ENCODE assay signal across 24 mouse cellular contexts in the genomic region with DNA sequence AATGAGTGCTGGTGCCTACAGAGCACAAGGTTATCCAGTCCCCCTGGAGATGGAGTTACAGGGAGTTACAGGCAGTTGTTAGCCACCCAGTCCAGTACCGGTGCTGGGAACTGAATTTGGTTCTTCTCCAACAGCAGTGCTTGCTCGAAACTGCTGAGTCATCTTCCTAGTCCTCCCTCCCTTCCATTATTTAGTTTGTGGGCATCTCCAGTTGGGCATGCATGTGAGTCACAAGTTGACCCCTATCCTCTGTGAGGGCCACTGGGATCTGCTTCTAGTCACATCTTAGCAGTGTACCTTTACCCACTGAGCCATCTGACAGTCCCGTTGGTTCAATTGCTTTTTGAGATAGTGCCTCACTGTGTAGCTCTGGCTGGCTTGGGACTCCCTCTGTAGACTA. TPM values are rescaled to one million over a fixed set of nuclear protein-coding genes. Genes with fewer than 3 reads are reported as not detected.
DNase-seq lines count a peak whose midpoint lies in the region; ATAC-seq and TF ChIP-seq lines count a peak whose summit lies in the region.
"Had no signal": no experiment of that assay in that cellular context is flagged by ENCODE, and none has a peak within 500 bp of the region (broad histone marks: within the 10 kb centered on the region; RNA-seq: fewer than 3 reads in every experiment).

No protein-coding gene starts in this region.

- no peaks in the 10 kb centered on the region for H3K27me3 ChIP-seq in midbrain, embryonic 11.5 days (ENCODE audit: control insufficient read depth, insufficient read depth, low read length)
- no peaks in the 10 kb centered on the region for H3K27me3 ChIP-seq in midbrain, embryonic 14.5 days (ENCODE audit: control insufficient read depth, insufficient read depth, low read length)
- H3K27me3 ChIP-seq: embryonic facial prominence, embryonic 13.5 days; heart, embryonic 15.5 days; hindbrain, embryonic 13.5 days; Patski had no signal

- in situ Hi-C loops in ES-E14 (cut with MboI; ENCODE audit: low sequenced_read_pairs in 2 of 2, unreplicated experiment in 2 of 2) = no loop called here

- H3K4me1 ChIP-seq in midbrain, embryonic 11.5 days (ENCODE audit: control insufficient read depth, insufficient read depth, low read length) = no peaks in the 10 kb centered on the region
- no peaks in the 10 kb centered on the region for H3K4me1 ChIP-seq in midbrain, embryonic 14.5 days (ENCODE audit: control insufficient read depth, insufficient read depth, low read length)
- H3K4me1 ChIP-seq in ES-E14 (ENCODE audit: control insufficient read depth in 2 of 2, insufficient read depth in 2 of 2, low read length in 2 of 2, poor library complexity in 1 of 2) = peaks cover 0 to 7% of the 10 kb centered on the region in 2 experiments; a peak in 1 of 4 replicates
- H3K4me1 ChIP-seq: embryonic facial prominence, embryonic 13.5 days; forebrain, embryonic 10.5 days; heart, embryonic 10.5 days; heart, embryonic 15.5 days; hindbrain, embryonic 13.5 days had no signal

- peak; percentile 19 for DNase-seq in midbrain, embryonic 11.5 days (ENCODE audit: low spot score, missing footprints)
- no peak for DNase-seq in midbrain, embryonic 14.5 days
- DNase-seq in ES-E14 (ENCODE audit: low read depth, low spot score) = no peak
- DNase-seq in cerebellum, postnatal 10 days = no peak
- no peak for DNase-seq in layer of hippocampus, postnatal 25 days (ENCODE audit: extremely low spot score in 1 of 2, low spot score in 1 of 2)
- DNase-seq: adrenal gland, postnatal 36 days; cerebellum, adult 2 months; cerebellum, postnatal 14 days; gastrocnemius, postnatal 10 days; heart, adult 18-20 months; heart, postnatal 14 days; kidney, adult 11 months had no signal

- no peak for ATAC-seq in midbrain, embryonic 11.5 days (ENCODE audit: low FRiP score)
- no peak for ATAC-seq in midbrain, embryonic 14.5 days (ENCODE audit: low FRiP score, low TSS enrichment)
- 0 out of 2 replicates have a peak, but pooled peaks have one; percentile 18 for ATAC-seq in common myeloid progenitor, adult 5-6 weeks (replicated peaks; ENCODE audit: low read depth, poor library complexity, severe bottlenecking)
- no peak for ATAC-seq in monocyte, adult 5-6 weeks (replicated peaks; ENCODE audit: insufficient number of reproducible peaks, low FRiP score, low TSS enrichment, poor library complexity, severe bottlenecking)
- ATAC-seq: activated CD4-positive, CD25-positive, alpha-beta regulatory T cell, adult 4 months; forebrain, embryonic 14.5 days; hindbrain, postnatal 0 days; Patski had no signal

- H3K4me2 ChIP-seq in midbrain, embryonic 11.5 days = no peak overlapping the region
- H3K4me2 ChIP-seq in midbrain, embryonic 14.5 days (ENCODE audit: low read length) = no peak overlapping the region
- H3K4me2 ChIP-seq: embryonic facial prominence, embryonic 13.5 days; heart, embryonic 15.5 days; hindbrain, embryonic 13.5 days had no signal

- H3K9ac ChIP-seq in midbrain, embryonic 11.5 days (ENCODE audit: low read length) = no peak overlapping the region
- H3K9ac ChIP-seq in midbrain, embryonic 14.5 days (replicated peaks; ENCODE audit: low read length) = no peak overlapping the region
- no peak overlapping the region for H3K9ac ChIP-seq in ES-E14 (ENCODE audit: insufficient read depth, low read depth, low read length, poor library complexity, severe bottlenecking)
- H3K9ac ChIP-seq: embryonic facial prominence, embryonic 13.5 days; heart, embryonic 15.5 days; hindbrain, embryonic 13.5 days had no signal

- no peak overlapping the region for H3K27ac ChIP-seq in midbrain, embryonic 11.5 days (ENCODE audit: low read depth, low read length)
- H3K27ac ChIP-seq in midbrain, embryonic 14.5 days (replicated peaks; ENCODE audit: low read depth, low read length) = no peak overlapping the region
- no peak overlapping the region for H3K27ac ChIP-seq in ES-E14 (ENCODE audit: insufficient read depth, low read depth, low read length, poor library complexity, severe bottlenecking)
- H3K27ac ChIP-seq: embryonic facial prominence, embryonic 13.5 days; forebrain, embryonic 10.5 days; heart, embryonic 10.5 days; heart, embryonic 15.5 days; hindbrain, embryonic 13.5 days; hindbrain, postnatal 0 days had no signal

- no peaks in the 10 kb centered on the region for H3K36me3 ChIP-seq in midbrain, embryonic 11.5 days (ENCODE audit: control insufficient read depth, insufficient read depth, low read length)
- no peaks in the 10 kb centered on the region for H3K36me3 ChIP-seq in midbrain, embryonic 14.5 days (ENCODE audit: control insufficient read depth, insufficient read depth, low read length)
- H3K36me3 ChIP-seq in ES-E14 (ENCODE audit: control insufficient read depth, insufficient read depth, low read length, poor library complexity, severe bottlenecking) = no peaks in the 10 kb centered on the region
- H3K36me3 ChIP-seq: embryonic facial prominence, embryonic 13.5 days; forebrain, embryonic 10.5 days; heart, embryonic 10.5 days; heart, embryonic 15.5 days; hindbrain, embryonic 13.5 days had no signal

- no peak overlapping the region for H3K4me3 ChIP-seq in midbrain, embryonic 11.5 days (ENCODE audit: low read depth, low read length)
- H3K4me3 ChIP-seq in midbrain, embryonic 14.5 days (replicated peaks; ENCODE audit: low read depth, low read length) = no peak overlapping the region
- no peak overlapping the region for H3K4me3 ChIP-seq in ES-E14 (ENCODE audit: insufficient read depth in 1 of 2, low read depth in 1 of 2, low read length in 2 of 2, poor library complexity in 1 of 2, severe bottlenecking in 1 of 2)
- H3K4me3 ChIP-seq: embryonic facial prominence, embryonic 13.5 days; forebrain, embryonic 10.5 days; heart, embryonic 10.5 days; heart, embryonic 15.5 days; hindbrain, embryonic 13.5 days had no signal

- no peaks in the 10 kb centered on the region for H3K9me3 ChIP-seq in midbrain, embryonic 11.5 days (ENCODE audit: control insufficient read depth, low read length)
- H3K9me3 ChIP-seq in midbrain, embryonic 14.5 days (ENCODE audit: control insufficient read depth, low read length) = no peaks in the 10 kb centered on the region
- no peaks in the 10 kb centered on the region for H3K9me3 ChIP-seq in ES-E14 (ENCODE audit: control insufficient read depth, insufficient read depth, low read depth, low read length)
- H3K9me3 ChIP-seq: embryonic facial prominence, embryonic 13.5 days; forebrain, embryonic 10.5 days; heart, embryonic 10.5 days; heart, embryonic 15.5 days; hindbrain, embryonic 13.5 days had no signal

- WGBS in midbrain, embryonic 11.5 days = 75% methylated on average over 3 of the region's 3 CpGs
- WGBS in midbrain, embryonic 14.5 days = 90% methylated on average over 3 of the region's 3 CpGs

TF ChIP-seq in ES-E14, 5 proteins besides CTCF, POLR2A, EP300 and RAD21:
- TF ChIP-seq HCFC1 (IDR thresholded peaks at IDR 0.05; ENCODE audit: borderline replicate concordance, insufficient read depth, low read length) = no peak
- peak; percentile 77 for TF ChIP-seq MAFK (IDR thresholded peaks at IDR 0.05; ENCODE audit: insufficient read depth, low read depth, low read length)

RNA-seq across cellular contexts. Expression of gene Tmem219, which starts 17.1 kb away (rescaled TPM):
- polyA plus RNA-seq in midbrain, embryonic 11.5 days (2014; fragmentation: Nextera tagmentation; extraction: Ambion mirVana) = 25.6 and 26.5 TPM in 2 replicates
- 29.2 and 34.9 TPM in 2 replicates for polyA plus RNA-seq in midbrain, embryonic 14.5 days (2014; fragmentation: Nextera tagmentation; extraction: Ambion mirVana)
- 14.7 and 25.6 TPM in 2 replicates for total RNA-seq in ES-E14 (2012; rRNA removed)
- total RNA-seq in common myeloid progenitor, adult 5-6 weeks (2017) = 21.1 and 31.9 TPM in 2 replicates
- total RNA-seq in monocyte, adult 5-6 weeks (2017) = 37.3 to 57.4 TPM (median 43.2 TPM) in 3 replicates
- total RNA-seq in layer of hippocampus, postnatal 25 days (2021) = 10 to 100 TPM; 20.2 to 25.5 TPM

RNA-seq across cellular contexts. Expression of gene Taok2, which starts 21.1 kb away (rescaled TPM):
- 25.7 and 27.2 TPM in 2 replicates for polyA plus RNA-seq in midbrain, embryonic 11.5 days (2014; fragmentation: Nextera tagmentation; extraction: Ambion mirVana)
- 39.0 and 39.5 TPM in 2 replicates for polyA plus RNA-seq in midbrain, embryonic 14.5 days (2014; fragmentation: Nextera tagmentation; extraction: Ambion mirVana)
- total RNA-seq in ES-E14 (2012; rRNA removed) = 42.3 and 57.2 TPM in 2 replicates
- total RNA-seq in common myeloid progenitor, adult 5-6 weeks (2017) = 32.2 and 42.2 TPM in 2 replicates
- total RNA-seq in monocyte, adult 5-6 weeks (2017) = 37.9 to 49.8 TPM (median 38.3 TPM) in 3 replicates
- 100 to 1,000 TPM; 150 to 163 TPM for total RNA-seq in layer of hippocampus, postnatal 25 days (2021)

RNA-seq across cellular contexts. Expression of gene Kctd13, which starts 23.1 kb away (rescaled TPM):
- polyA plus RNA-seq in midbrain, embryonic 11.5 days (2014; fragmentation: Nextera tagmentation; extraction: Ambion mirVana) = 26.5 and 26.8 TPM in 2 replicates
- 98.6 and 106 TPM in 2 replicates for polyA plus RNA-seq in midbrain, embryonic 14.5 days (2014; fragmentation: Nextera tagmentation; extraction: Ambion mirVana)
- 13.2 and 16.2 TPM in 2 replicates for total RNA-seq in ES-E14 (2012; rRNA removed)
- 9.6 and 13.2 TPM in 2 replicates for total RNA-seq in common myeloid progenitor, adult 5-6 weeks (2017)
- 7.9 to 31.1 TPM (median 16.9 TPM) in 3 replicates for total RNA-seq in monocyte, adult 5-6 weeks (2017)
- 100 to 1,000 TPM; 150 to 160 TPM for total RNA-seq in layer of hippocampus, postnatal 25 days (2021)

RNA-seq across cellular contexts. Expression of gene Ino80e, which starts 43.4 kb away (rescaled TPM):
- 92.6 and 99.7 TPM in 2 replicates for polyA plus RNA-seq in midbrain, embryonic 11.5 days (2014; fragmentation: Nextera tagmentation; extraction: Ambion mirVana)
- 93.5 and 95.8 TPM in 2 replicates for polyA plus RNA-seq in midbrain, embryonic 14.5 days (2014; fragmentation: Nextera tagmentation; extraction: Ambion mirVana)
- 68.7 and 78.7 TPM in 2 replicates for total RNA-seq in ES-E14 (2012; rRNA removed)
- 33.4 and 43.2 TPM in 2 replicates for total RNA-seq in common myeloid progenitor, adult 5-6 weeks (2017)
- 19.2 to 46.1 TPM (median 34.5 TPM) in 3 replicates for total RNA-seq in monocyte, adult 5-6 weeks (2017)
- total RNA-seq in layer of hippocampus, postnatal 25 days (2021) = 10 to 100 TPM; 50.7 to 51.7 TPM

RNA-seq across cellular contexts. Expression of gene Asphd1, which starts 43.8 kb away (rescaled TPM):
- polyA plus RNA-seq in midbrain, embryonic 11.5 days (2014; fragmentation: Nextera tagmentation; extraction: Ambion mirVana) = 1.2 and 1.5 TPM in 2 replicates
- 6.5 and 7.0 TPM in 2 replicates for polyA plus RNA-seq in midbrain, embryonic 14.5 days (2014; fragmentation: Nextera tagmentation; extraction: Ambion mirVana)
- total RNA-seq in ES-E14 (2012; rRNA removed) = 1.0 and 2.0 TPM in 2 replicates
- not detected in 2 replicates for total RNA-seq in common myeloid progenitor, adult 5-6 weeks (2017)
- total RNA-seq in monocyte, adult 5-6 weeks (2017) = not detected in 3 replicates
- total RNA-seq in layer of hippocampus, postnatal 25 days (2021) = 10 to 100 TPM; 33.4 to 36.6 TPM
- total RNA-seq: heart, adult 18-20 months; hematopoietic stem cell, adult 5-6 weeks had no signal
- polyA plus RNA-seq: heart, embryonic 10.5 days; Patski had no signal
